ENCODE assay signal across 7 mouse cellular contexts in genomic region chr1:63114136-63114781, GRCm38 (mm10). TPM values are rescaled to one million over a fixed set of nuclear protein-coding genes. Genes with fewer than 3 reads are reported as not detected.
DNase-seq lines count a peak whose midpoint lies in the region; ATAC-seq lines count a peak whose summit lies in the region.

TSS of gene Ino80d (minus strand) at chr1:63114667.

- DNase-seq in adrenal gland, adult (ENCODE audit: inconsistent age in 2 of 2, low spot score in 1 of 2), result peak; percentile 87 to 97
- DNase-seq in embryo, embryonic 10 days (ENCODE audit: low spot score), result peak; percentile 93
- DNase-seq in gastrocnemius, postnatal 10 days, result peak; percentile 70
- DNase-seq in induced T-regulatory cell, adult 2 months (ENCODE audit: low read depth), result peak; percentile 93
- DNase-seq in left cerebral cortex, postnatal 10 days (ENCODE audit: extremely low spot score in 1 of 2, low spot score in 2 of 2), result peak; percentile 70 to 85
- peak; percentile 76 for DNase-seq in right cerebral cortex, postnatal 25 days

- peak; percentile 96 for ATAC-seq in megakaryocyte-erythroid progenitor cell, adult 5-6 weeks (replicated peaks; ENCODE audit: low FRiP score, low TSS enrichment, poor library complexity, severe bottlenecking)

- intact Hi-C loops in left cerebral cortex, postnatal 10 days (cut with DNase I), result no loop called here

RNA-seq across cellular contexts. Expression of gene Ino80d, which starts in this region (rescaled TPM):
- 10 to 100 TPM; 15.6 to 21.6 TPM for total RNA-seq in gastrocnemius, postnatal 10 days (2021)
- 10 to 100 TPM; 27.1 to 31.2 TPM for total RNA-seq in left cerebral cortex, postnatal 10 days (2021)
- 32.7 and 63.0 TPM in 2 replicates for total RNA-seq in megakaryocyte-erythroid progenitor cell, adult 5-6 weeks (2014; fragmentation: Nextera tagmentation)
- 13.7 and 16.5 TPM in 2 replicates for total RNA-seq in megakaryocyte-erythroid progenitor cell, adult 5-6 weeks (2017)

Comparison
In these comparisons a context has a peak if more than half of its experiments do, and no peak if none do; other contexts are left out.
1. Peak in every context shown above with its lines: DNase-seq and ATAC-seq.